Mouse (Mus musculus): ENCODE measurements around the gene Col25a1. TPM values are rescaled to one million over a fixed set of nuclear protein-coding genes. Genes with fewer than 3 reads are reported as not detected.

Col25a1 gene
- polyA plus RNA-seq, 1 experiment from 2014 or later, result 3.6 TPM

- ATAC-seq (ENCODE audit: insufficient read depth, low FRiP score, low read depth), result no peak
- WGBS, result 84% methylated on average over 9 of the region's 9 CpGs
Observed at GRCm38 (mm10) chr3:130521834-130522476, 390.7 kb downstream of the Col25a1 start.

GRCm38 (mm10) chr3:130523019-130523418 is 391.7 kb downstream of the Col25a1 start:
- 80% methylated on average over 7 of the region's 7 CpGs for WGBS
- Histone ChIP-seq H3K27me3 (replicated peaks) (no peaks in the 10 kb centered on the region), H3K27ac (no peak overlapping the region), H3K9me3 (no peaks in the 10 kb centered on the region), H3K4me3 (replicated peaks) (no peak overlapping the region), H3K4me2 (no peak overlapping the region), H3K9ac (no peak overlapping the region), H3K36me3 (no peaks in the 10 kb centered on the region), H3K4me1 (no peaks in the 10 kb centered on the region)
- no peak for ATAC-seq (ENCODE audit: insufficient read depth, low FRiP score, low read depth)

More at GRCm38 (mm10) chr3:130521834-130522476, 390.7 kb downstream of the Col25a1 start:
- H3K4me3 ChIP-seq (replicated peaks), result no peak overlapping the region
- H3K9ac ChIP-seq, result no peak overlapping the region
- H3K36me3 ChIP-seq, result no peaks in the 10 kb centered on the region
- no peaks in the 10 kb centered on the region for H3K27me3 ChIP-seq (replicated peaks)
- no peak overlapping the region for H3K4me2 ChIP-seq
- no peak overlapping the region for H3K27ac ChIP-seq
- no peaks in the 10 kb centered on the region for H3K4me1 ChIP-seq
- H3K9me3 ChIP-seq, result no peaks in the 10 kb centered on the region

GRCm38 (mm10) chr3:130524367-130525137 is 393.3 kb downstream of the Col25a1 start:
- Histone ChIP-seq H3K9ac (no peak overlapping the region), H3K4me3 (replicated peaks) (no peak overlapping the region), H3K36me3 (no peaks in the 10 kb centered on the region), H3K4me1 (no peaks in the 10 kb centered on the region), H3K9me3 (no peaks in the 10 kb centered on the region), H3K27me3 (replicated peaks) (no peaks in the 10 kb centered on the region), H3K4me2 (no peak overlapping the region), H3K27ac (no peak overlapping the region)
- 57% methylated on average over 16 of the region's 16 CpGs for WGBS
- no peak for ATAC-seq (ENCODE audit: insufficient read depth, low FRiP score, low read depth)

GRCm38 (mm10) chr3:130535021-130535420 is 403.7 kb downstream of the Col25a1 start:
- Histone ChIP-seq H3K9me3 (no peaks in the 10 kb centered on the region), H3K27me3 (replicated peaks) (no peaks in the 10 kb centered on the region), H3K4me3 (replicated peaks) (no peak overlapping the region), H3K4me2 (no peak overlapping the region), H3K27ac (no peak overlapping the region), H3K36me3 (no peaks in the 10 kb centered on the region), H3K4me1 (no peaks in the 10 kb centered on the region), H3K9ac (no peak overlapping the region)
- ATAC-seq (ENCODE audit: insufficient read depth, low FRiP score, low read depth), result no peak
- 82% methylated on average over 9 of the region's 9 CpGs for WGBS

- Histone ChIP-seq H3K27me3 (replicated peaks) (no peaks in the 10 kb centered on the region), H3K4me2 (no peak overlapping the region), H3K36me3 (no peaks in the 10 kb centered on the region), H3K4me1 (no peaks in the 10 kb centered on the region), H3K27ac (no peak overlapping the region), H3K4me3 (replicated peaks) (no peak overlapping the region), H3K9ac (no peak overlapping the region), H3K9me3 (no peaks in the 10 kb centered on the region)
- WGBS, result 67% methylated on average over 1 of the region's 1 CpGs
- ATAC-seq (ENCODE audit: insufficient read depth, low FRiP score, low read depth), result no peak
Observed at GRCm38 (mm10) chr3:130541541-130541940, 410.2 kb downstream of the Col25a1 start.

- Histone ChIP-seq H3K4me1 (no peaks in the 10 kb centered on the region), H3K27ac (no peak overlapping the region), H3K36me3 (no peaks in the 10 kb centered on the region), H3K27me3 (replicated peaks) (no peaks in the 10 kb centered on the region), H3K9ac (no peak overlapping the region), H3K4me3 (replicated peaks) (no peak overlapping the region), H3K9me3 (no peaks in the 10 kb centered on the region), H3K4me2 (no peak overlapping the region)
- WGBS, result 83% methylated on average over 3 of the region's 3 CpGs
- no peak for ATAC-seq (ENCODE audit: insufficient read depth, low FRiP score, low read depth)
Observed at GRCm38 (mm10) chr3:130545995-130546394, 414.7 kb downstream of the Col25a1 start.

GRCm38 (mm10) chr3:130549066-130549465 is 417.8 kb downstream of the Col25a1 start:
- no peak for ATAC-seq (ENCODE audit: insufficient read depth, low FRiP score, low read depth)

GRCm38 (mm10) chr3:130556263-130556662 is 425.0 kb downstream of the Col25a1 start:
- no peak; the same call in 1 of the 2 replicates for ATAC-seq (ENCODE audit: insufficient read depth, low FRiP score, low read depth)
- H3K4me1 ChIP-seq, result no peaks in the 10 kb centered on the region
- H3K9ac ChIP-seq, result no peak overlapping the region
- 18% methylated on average over 1 of the region's 1 CpGs for WGBS
- no peak overlapping the region for H3K4me2 ChIP-seq
- 0 out of 2 replicates have a peak overlapping the region, but pooled peaks have one; percentile 23 for H3K27ac ChIP-seq
- no peaks in the 10 kb centered on the region for H3K9me3 ChIP-seq
- H3K36me3 ChIP-seq, result no peaks in the 10 kb centered on the region
- no peak overlapping the region for H3K4me3 ChIP-seq (replicated peaks)
- H3K27me3 ChIP-seq (replicated peaks), result 0 out of 2 replicates have a peak, but pooled peaks cover 2% of the 10 kb centered on the region

More at GRCm38 (mm10) chr3:130549066-130549465, 417.8 kb downstream of the Col25a1 start:
- WGBS, result 72% methylated on average over 7 of the region's 7 CpGs
- H3K4me3 ChIP-seq (replicated peaks), result no peak overlapping the region
- no peaks in the 10 kb centered on the region for H3K36me3 ChIP-seq
- H3K27me3 ChIP-seq (replicated peaks), result no peaks in the 10 kb centered on the region
- H3K27ac ChIP-seq, result no peak overlapping the region
- no peaks in the 10 kb centered on the region for H3K9me3 ChIP-seq
- H3K4me2 ChIP-seq, result no peak overlapping the region
- H3K9ac ChIP-seq, result no peak overlapping the region
- no peaks in the 10 kb centered on the region for H3K4me1 ChIP-seq

GRCm38 (mm10) chr3:130565586-130565985 is 434.3 kb downstream of the Col25a1 start:
- Histone ChIP-seq H3K36me3 (no peaks in the 10 kb centered on the region), H3K4me1 (no peaks in the 10 kb centered on the region), H3K27me3 (replicated peaks) (0 out of 2 replicates have a peak, but pooled peaks cover 6% of the 10 kb centered on the region), H3K9me3 (no peaks in the 10 kb centered on the region), H3K4me2 (no peak overlapping the region), H3K27ac (no peak overlapping the region), H3K9ac (no peak overlapping the region), H3K4me3 (replicated peaks) (no peak overlapping the region)
- ATAC-seq (ENCODE audit: insufficient read depth, low FRiP score, low read depth), result no peak
- WGBS, result 90% methylated on average over 6 of the region's 6 CpGs

- H3K27ac ChIP-seq, result no peak overlapping the region
Observed at GRCm38 (mm10) chr3:130568331-130569095, 437.2 kb downstream of the Col25a1 start.

GRCm38 (mm10) chr3:130573243-130573642 is 441.9 kb downstream of the Col25a1 start:
- WGBS, result 71% methylated on average over 5 of the region's 5 CpGs
- H3K27ac ChIP-seq, result no peak overlapping the region
- ATAC-seq (ENCODE audit: insufficient read depth, low FRiP score, low read depth), result no peak
- H3K4me1 ChIP-seq, result no peaks in the 10 kb centered on the region
- no peaks in the 10 kb centered on the region for H3K36me3 ChIP-seq
- no peak overlapping the region for H3K4me3 ChIP-seq (replicated peaks)
- H3K9me3 ChIP-seq, result no peaks in the 10 kb centered on the region
- no peak overlapping the region for H3K9ac ChIP-seq
- no peak overlapping the region for H3K4me2 ChIP-seq
- H3K27me3 ChIP-seq (replicated peaks), result no peaks in the 10 kb centered on the region

More at GRCm38 (mm10) chr3:130568331-130569095, 437.2 kb downstream of the Col25a1 start:
- H3K9me3 ChIP-seq, result no peaks in the 10 kb centered on the region
- ATAC-seq (ENCODE audit: insufficient read depth, low FRiP score, low read depth), result no peak
- no peak overlapping the region for H3K4me3 ChIP-seq (replicated peaks)
- 58% methylated on average over 16 of the region's 16 CpGs for WGBS
- H3K36me3 ChIP-seq, result no peaks in the 10 kb centered on the region
- H3K9ac ChIP-seq, result no peak overlapping the region
- no peak overlapping the region for H3K4me2 ChIP-seq
- H3K27me3 ChIP-seq (replicated peaks), result 0 out of 2 replicates have a peak, but pooled peaks cover 3% of the 10 kb centered on the region
- H3K4me1 ChIP-seq, result no peaks in the 10 kb centered on the region
